Mouse (Mus musculus) heart, adult 2 months (tissue): ENCODE data around the gene Mfge8. TPM values are rescaled to one million over a fixed set of nuclear protein-coding genes. Genes with fewer than 3 reads are reported as not detected.

Source experiments
- DNase-seq, 2 experiments: peaks; one replicate each; pipeline ENCODE4 v3.0.0; 2021
- H3K27ac ChIP-seq: fragments of 200-600 bp; 2 replicates; pipeline ENCODE4 v1.8.1; 2022
- H3K27me3 ChIP-seq: fragments of 200-500 bp; 2 replicates; pipeline ENCODE4 v1.6.1; 2012; ENCODE audit warnings: mild to moderate bottlenecking, low read length, inconsistent platforms, mixed read lengths; ENCODE audit not compliant: control insufficient read depth, insufficient read depth
- H3K36me3 ChIP-seq: fragments of 200-500 bp; 2 replicates; pipeline ENCODE4 v1.6.1; 2012; ENCODE audit warnings: low read length, inconsistent platforms; ENCODE audit not compliant: control insufficient read depth, insufficient read depth
- H3K4me1 ChIP-seq: fragments of 200-500 bp; 2 replicates; pipeline ENCODE4 v1.6.1; 2011; ENCODE audit warnings: low read length; ENCODE audit not compliant: control insufficient read depth, insufficient read depth
- H3K4me3 ChIP-seq: fragments of 200-600 bp; 2 replicates; pipeline ENCODE4 v1.8.1; 2022
- H3K79me2 ChIP-seq: fragments of 200-500 bp; replicated peaks from 2 replicates; pipeline ENCODE4 v1.6.1; 2012; ENCODE audit warnings: mild to moderate bottlenecking, inconsistent platforms, low read length, moderate library complexity, mixed read lengths; ENCODE audit not compliant: control insufficient read depth, insufficient read depth
- H3K9ac ChIP-seq: fragments of 200-500 bp; 2 replicates; pipeline ENCODE4 v1.6.1; 2012; ENCODE audit warnings: low read depth, mild to moderate bottlenecking, control low read depth, inconsistent platforms, low read length, mixed read lengths
- CTCF ChIP-seq: fragments of 200-600 bp; IDR thresholded peaks from 2 replicates; pipeline ENCODE4 v1.8.1; 2022; ENCODE audit warnings: antibody characterized with exemption, mild to moderate bottlenecking, moderate library complexity
- EP300 ChIP-seq: fragments of 200-500 bp; IDR thresholded peaks from 2 replicates; pipeline ENCODE4 v1.6.1; 2011; ENCODE audit warnings: low read depth, low read length, control low read depth; ENCODE audit not compliant: insufficient read depth
- POLR2A ChIP-seq: fragments of 200-500 bp; IDR thresholded peaks from 2 replicates; pipeline ENCODE4 v1.6.1; 2011; ENCODE audit warnings: mild to moderate bottlenecking, low read depth, low read length, control low read depth; ENCODE audit not compliant: insufficient read depth
- WGBS: fragments of 180-500 bp; shearing (Covaris S2); methylation state at CpG from one replicate; pipeline ENCODE4 v1.1.7; 2018; 5-methylcytosine and 5-hydroxymethylcytosine counted together
- intact Hi-C: fragments of 180-260 bp; cut with DNase I; formaldehyde crosslinking; loops from one replicate; pipeline ENCODE4 v1.15.1; 2025
- polyA plus RNA-seq: library from polyadenylated mRNA; depleted of rRNA; stranded (reverse); fragments of >200 nt; gene quantifications from 2 replicates; pipeline ENCODE4 v1.2.3, GENCODE M21; 2012; rRNA removed
- total RNA-seq, 2 experiments: library from RNA; stranded (reverse); gene quantifications; 2 replicates each; pipeline ENCODE4 v1.2.3; 2021

Gene Mfge8
- total and polyA plus RNA-seq, 3 experiments: 122 to 172 (median 133) TPM

- intact Hi-C loops: no loop called here
- Histone ChIP-seq H3K79me2 (no peaks in the 10 kb centered on the region), H3K4me3 (no peak overlapping the region), H3K27ac (no peak overlapping the region), H3K4me1 (no peaks in the 10 kb centered on the region), H3K36me3 (no peaks in the 10 kb centered on the region), H3K9ac (no peak overlapping the region), H3K27me3 (no peaks in the 10 kb centered on the region)
- 48% methylated on average over 4 of the region's 4 CpGs for WGBS
- TF ChIP-seq CTCF: no peak
- TF ChIP-seq POLR2A: no peak
- TF ChIP-seq EP300: no peak
- DNase-seq: no peak
These were observed 35.0 kb downstream of the Mfge8 start for GRCm38 (mm10) chr7:79113848-79114247.

GRCm38 (mm10) chr7:79096492-79096891 lies 52.4 kb downstream of the Mfge8 start:
- TF ChIP-seq CTCF (no peak), POLR2A (no peak), EP300 (no peak)
- Histone ChIP-seq H3K9ac (no peak overlapping the region), H3K4me3 (no peak overlapping the region), H3K79me2 (no peaks in the 10 kb centered on the region), H3K4me1 (no peaks in the 10 kb centered on the region), H3K36me3 (no peaks in the 10 kb centered on the region), H3K27ac (no peak overlapping the region), H3K27me3 (no peaks in the 10 kb centered on the region)
- WGBS: 72% methylated on average over 5 of the region's 5 CpGs
- no peak for DNase-seq
- intact Hi-C loops: no loop called here

- H3K36me3 ChIP-seq: no peaks in the 10 kb centered on the region
- no peak overlapping the region for H3K4me3 ChIP-seq
- H3K9ac ChIP-seq: no peak overlapping the region
- H3K27ac ChIP-seq: no peak overlapping the region
- DNase-seq: no peak
- H3K79me2 ChIP-seq: no peaks in the 10 kb centered on the region
- 71% methylated on average over 4 of the region's 4 CpGs for WGBS
- intact Hi-C loops: no loop called here
- H3K4me1 ChIP-seq: no peaks in the 10 kb centered on the region
- no peak for TF ChIP-seq POLR2A
- TF ChIP-seq CTCF: peak; percentile 70
- TF ChIP-seq EP300: no peak
- no peaks in the 10 kb centered on the region for H3K27me3 ChIP-seq
These were observed 59.7 kb downstream of the Mfge8 start for GRCm38 (mm10) chr7:79089111-79089510.

Other genes with a start within 250 kb of the Mfge8 start
- gene Isg20, start 235.6 kb downstream of the Mfge8 start, total RNA-seq: 10 to 100 TPM in 1 of 2 experiments, 1 to 10 TPM in 1; 6.2 to 30.3 TPM
- 15.3 and 88.6 TPM in 2 replicates for gene Isg20, start 235.6 kb downstream of the Mfge8 start, polyA plus RNA-seq
- under 1 TPM; 0.11 to 0.26 TPM for gene Acan, start 95.6 kb downstream of the Mfge8 start, total RNA-seq
- 0.32 and 0.61 TPM in 2 replicates for gene Acan, start 95.6 kb downstream of the Mfge8 start, polyA plus RNA-seq
- gene Hapln3, start 18.0 kb downstream of the Mfge8 start, total RNA-seq: under 1 TPM; 0.14 to 0.18 TPM
- 0.57 and 1.3 TPM in 2 replicates for gene Hapln3, start 18.0 kb downstream of the Mfge8 start, polyA plus RNA-seq
- gene Abhd2, start 124.1 kb upstream of the Mfge8 start, total RNA-seq: 10 to 100 TPM; 33.8 to 36.3 TPM
- gene Abhd2, start 124.1 kb upstream of the Mfge8 start, polyA plus RNA-seq: 8.4 and 15.8 TPM in 2 replicates
- gene Rlbp1, start 238.0 kb upstream of the Mfge8 start, total RNA-seq: not detected
- not detected in 2 replicates for gene Rlbp1, start 238.0 kb upstream of the Mfge8 start, polyA plus RNA-seq
- under 1 TPM; 0.08 to 0.34 TPM for gene Fanci, start 242.9 kb upstream of the Mfge8 start, total RNA-seq
- 0.23 and 0.56 TPM in 2 replicates for gene Fanci, start 242.9 kb upstream of the Mfge8 start, polyA plus RNA-seq